Comparison of ENCODE assay signal across 8 mouse cellular contexts in the genomic region with DNA sequence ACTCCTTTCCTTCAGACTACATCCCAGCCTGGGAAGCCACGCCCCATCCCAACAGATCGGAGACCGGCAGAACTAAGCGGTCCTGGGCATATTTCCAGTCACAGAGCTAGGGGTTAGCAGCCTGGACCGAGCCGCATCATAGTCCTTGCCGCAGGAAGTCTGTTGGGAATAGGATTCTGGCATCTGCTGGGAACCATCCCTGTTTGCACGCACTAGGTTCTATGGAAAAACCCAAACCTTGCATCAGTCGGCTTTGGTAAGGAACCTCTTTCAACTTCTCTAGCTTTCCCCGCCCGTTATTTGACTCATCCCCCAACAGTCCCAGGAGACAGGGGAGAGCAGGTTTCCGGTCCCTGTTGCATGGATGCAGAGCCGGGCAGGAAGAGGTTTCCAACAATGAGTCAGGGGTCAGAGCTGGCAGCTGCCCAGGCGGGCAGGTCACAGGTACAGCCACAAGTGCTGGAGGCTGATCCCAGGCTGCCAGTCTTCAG. TPM values are rescaled to one million over a fixed set of nuclear protein-coding genes. Genes with fewer than 3 reads are reported as not detected.
DNase-seq lines count a peak whose midpoint lies in the region; ATAC-seq and TF ChIP-seq lines count a peak whose summit lies in the region.

No protein-coding gene starts in this region.

- no peak for TF ChIP-seq POLR2A in bone marrow macrophage, adult 2 months (IDR thresholded peaks at IDR 0.05; ENCODE audit: borderline replicate concordance, low read depth, low read length)

- peak; percentile 65 for ATAC-seq in lung, embryonic 16.5 days (ENCODE audit: low read depth)

- WGBS in lung, embryonic 16.5 days: 5% methylated on average over 14 of the region's 14 CpGs

- peak overlapping the region; percentile 42 for H3K4me2 ChIP-seq in lung, embryonic 16.5 days (ENCODE audit: low read depth, low read length)

- H3K27ac ChIP-seq in bone marrow macrophage, adult 2 months (ENCODE audit: insufficient read depth, low read depth, low read length): no peak overlapping the region
- peak overlapping the region; percentile 83 for H3K27ac ChIP-seq in lung, embryonic 16.5 days (ENCODE audit: low read length)

- no peak for TF ChIP-seq CTCF in bone marrow macrophage, adult 2 months (IDR thresholded peaks at IDR 0.05; ENCODE audit: low read depth, low read length)

- H3K36me3 ChIP-seq in lung, embryonic 16.5 days (ENCODE audit: control insufficient read depth, insufficient read depth, low read length): no peaks in the 10 kb centered on the region

- no peaks in the 10 kb centered on the region for H3K9me3 ChIP-seq in lung, embryonic 16.5 days (ENCODE audit: control insufficient read depth, low read length)

- peak; percentile 31 for DNase-seq in cerebellum, adult 11-12 months
- no peak for DNase-seq in cerebellum, postnatal 36 days
- peak; percentile 81 to 85 for DNase-seq in heart, adult 18-20 months
- peak; percentile 72 for DNase-seq in kidney, adult 11 months
- DNase-seq in left cerebral cortex, adult 9 months (ENCODE audit: low spot score in 2 of 2): no peak
- no peak for DNase-seq in frontal cortex, postnatal 36 days (ENCODE audit: low spot score in 2 of 2)

- H3K27me3 ChIP-seq in lung, embryonic 16.5 days (ENCODE audit: control insufficient read depth, insufficient read depth, low read depth, low read length): no peaks in the 10 kb centered on the region

- H3K9ac ChIP-seq in lung, embryonic 16.5 days (ENCODE audit: low read length): peak overlapping the region; percentile 36; the same call in 1 of the 2 replicates

- H3K4me1 ChIP-seq in bone marrow macrophage, adult 2 months (ENCODE audit: control insufficient read depth, insufficient read depth, low read length): peaks cover 17% of the 10 kb centered on the region
- peaks cover 41% of the 10 kb centered on the region for H3K4me1 ChIP-seq in lung, embryonic 16.5 days (replicated peaks; ENCODE audit: control insufficient read depth, insufficient read depth, low read length)

- 0 out of 2 replicates have a peak overlapping the region, but pooled peaks have one; percentile 5 for H3K4me3 ChIP-seq in bone marrow macrophage, adult 2 months (ENCODE audit: insufficient read depth, low read length)
- no peak overlapping the region for H3K4me3 ChIP-seq in lung, embryonic 16.5 days (ENCODE audit: low read length)

RNA-seq across cellular contexts. Expression of a gene that starts 30.0 kb away (rescaled TPM):
- 26.3 and 32.7 TPM in 2 replicates for polyA plus RNA-seq in bone marrow macrophage, adult 2 months (2012; ENCODE audit: insufficient read depth, insufficient read length, missing spikeins)
- 10 to 100 TPM; 38.6 to 42.3 TPM for total RNA-seq in heart, adult 18-20 months (2021)
- polyA plus RNA-seq in lung, embryonic 16.5 days (2015; fragmentation: Nextera tagmentation; extraction: Ambion mirVana): 24.2 and 27.1 TPM in 2 replicates

RNA-seq across cellular contexts. Expression of a gene that starts 42.2 kb away (rescaled TPM):
- polyA plus RNA-seq in bone marrow macrophage, adult 2 months (2012; ENCODE audit: insufficient read depth, insufficient read length, missing spikeins): 3.4 and 3.5 TPM in 2 replicates
- total RNA-seq in heart, adult 18-20 months (2021): 100 to 1,000 TPM; 158 to 190 TPM
- polyA plus RNA-seq in lung, embryonic 16.5 days (2015; fragmentation: Nextera tagmentation; extraction: Ambion mirVana): 36.3 and 39.3 TPM in 2 replicates

Comparison
In these comparisons a context has a peak if more than half of its experiments do, and no peak if none do; other contexts are left out.
1. DNase-seq: peak in cerebellum, adult 11-12 months (single experiment), heart, adult 18-20 months (2 of 2) and kidney, adult 11 months (single experiment); none in cerebellum, postnatal 36 days (0 of 2), left cerebral cortex, adult 9 months (0 of 2) and frontal cortex, postnatal 36 days (0 of 2).